Mouse (Mus musculus): Measurements from ENCODE around the gene Camsap3. TPM values are rescaled to one million over a fixed set of nuclear protein-coding genes. Genes with fewer than 3 reads are reported as not detected.
"Not testable (repeated sequence)": the region's sequence is repeated elsewhere in the genome, so short reads cannot be mapped to it uniquely, and the experiment has no call there.

Camsap3 gene
- polyA plus RNA-seq, 1 experiment from 2014 or later = 25.9 TPM

DNA sequence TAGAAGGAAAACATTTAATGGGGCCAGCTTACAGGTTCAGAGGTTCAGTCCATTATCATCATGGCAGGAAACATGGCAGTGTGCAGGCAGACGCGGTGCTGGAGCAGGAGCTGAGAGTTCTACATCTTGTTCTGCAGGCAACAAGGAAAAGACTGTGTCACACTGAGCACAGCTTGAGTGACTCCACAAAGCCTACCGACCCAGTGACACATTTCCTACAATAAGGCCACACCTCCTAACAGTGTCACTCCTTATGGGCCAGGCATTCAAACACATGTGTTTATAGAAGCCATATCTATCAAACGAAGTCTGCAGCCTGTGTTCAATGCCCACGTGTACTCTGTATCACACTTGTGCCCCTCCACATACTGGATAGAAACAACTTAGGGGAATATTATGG, 17.3 kb upstream of the Camsap3 start:
- no peaks in the 10 kb centered on the region for H3K36me3 ChIP-seq (ENCODE audit: control insufficient read depth, insufficient read depth, low read length)
- no peaks in the 10 kb centered on the region for H3K4me1 ChIP-seq (ENCODE audit: control insufficient read depth, insufficient read depth, low read length)
- no peak overlapping the region for H3K4me3 ChIP-seq (ENCODE audit: low read depth, low read length)
- ATAC-seq = no peak
- H3K9me3 ChIP-seq (replicated peaks; ENCODE audit: control insufficient read depth, low read length) = no peaks in the 10 kb centered on the region
- 93% methylated on average over 5 of the region's 5 CpGs for WGBS
- H3K27ac ChIP-seq (ENCODE audit: low read depth, low read length) = no peak overlapping the region
- H3K27me3 ChIP-seq (replicated peaks; ENCODE audit: control insufficient read depth, insufficient read depth, low read length) = no peaks in the 10 kb centered on the region
- no peak overlapping the region for H3K9ac ChIP-seq (ENCODE audit: low read length)
- no peak for DNase-seq (ENCODE audit: low spot score)
- no peak overlapping the region for H3K4me2 ChIP-seq (ENCODE audit: low read length)

DNA sequence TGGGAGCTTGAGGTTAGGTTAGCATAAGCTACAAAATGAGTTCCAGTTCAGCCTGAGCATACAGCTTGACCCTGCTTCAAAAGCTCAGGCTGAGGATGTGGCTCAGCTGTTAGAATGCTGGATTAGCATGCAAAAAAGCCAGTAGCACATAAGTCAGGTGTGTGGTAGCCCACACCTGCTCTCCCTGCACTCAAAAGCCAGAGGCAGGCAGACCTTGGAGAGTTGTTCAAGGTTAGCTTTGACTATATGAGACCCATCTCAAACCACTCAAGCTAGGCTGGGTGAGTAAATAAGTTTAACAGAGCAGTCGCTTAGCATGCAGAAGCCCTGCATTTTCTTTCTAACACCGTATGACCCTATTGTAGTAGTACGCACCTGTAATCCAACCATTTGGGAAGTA, 12.5 kb upstream of the Camsap3 start:
- Histone ChIP-seq H3K9me3 (replicated peaks; ENCODE audit: control insufficient read depth, low read length) (no peaks in the 10 kb centered on the region), H3K27ac (ENCODE audit: low read depth, low read length) (no peak overlapping the region), H3K27me3 (replicated peaks; ENCODE audit: control insufficient read depth, insufficient read depth, low read length) (no peaks in the 10 kb centered on the region), H3K9ac (ENCODE audit: low read length) (no peak overlapping the region), H3K36me3 (ENCODE audit: control insufficient read depth, insufficient read depth, low read length) (no peaks in the 10 kb centered on the region), H3K4me1 (ENCODE audit: control insufficient read depth, insufficient read depth, low read length) (no peaks in the 10 kb centered on the region), H3K4me3 (ENCODE audit: low read depth, low read length) (no peak overlapping the region), H3K4me2 (ENCODE audit: low read length) (no peak overlapping the region)
- no peak for ATAC-seq
- 90% methylated on average over 3 of the region's 3 CpGs for WGBS
- no peak for DNase-seq (ENCODE audit: low spot score)

DNA sequence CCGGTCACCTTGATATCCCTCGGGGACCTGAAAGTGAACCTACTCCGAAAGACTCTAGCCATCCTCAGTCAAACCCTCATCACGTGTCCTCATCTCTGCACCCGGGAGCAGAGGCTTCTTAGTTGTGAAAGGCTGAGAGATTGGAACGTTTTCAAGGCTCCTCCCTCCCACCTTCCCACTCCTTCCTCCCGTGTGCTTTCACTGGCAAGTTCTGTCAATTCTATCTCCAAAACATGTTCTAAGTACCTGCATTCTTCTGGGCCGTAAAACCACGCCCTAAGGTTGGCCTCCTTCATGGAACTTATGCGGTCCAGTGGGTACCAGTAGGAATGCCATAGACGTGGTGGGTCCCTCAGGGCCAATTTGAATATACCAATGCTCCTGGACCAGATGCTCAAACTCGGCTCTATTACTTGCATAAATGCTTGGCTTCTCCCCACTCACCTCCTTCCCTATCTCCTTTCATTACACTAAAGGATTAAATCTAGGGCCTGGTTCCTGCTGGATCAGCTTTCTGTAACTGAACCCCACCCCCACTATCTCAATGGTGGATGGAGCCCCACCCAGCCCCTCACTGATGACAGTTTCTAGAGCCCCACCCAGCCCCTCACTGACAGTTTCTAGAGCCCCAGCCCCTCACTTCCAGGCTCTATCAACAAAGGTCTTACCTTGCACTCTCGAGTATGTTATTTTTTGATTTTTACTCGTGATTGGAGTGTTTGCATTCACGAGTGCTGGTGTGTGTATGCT, 10.7 kb upstream of the Camsap3 start:
- no peak overlapping the region for H3K4me2 ChIP-seq (ENCODE audit: low read length)
- no peak overlapping the region for H3K9ac ChIP-seq (ENCODE audit: low read length)
- no peak for ATAC-seq
- 80% methylated on average over 15 of the region's 15 CpGs for WGBS
- H3K27me3 ChIP-seq (replicated peaks; ENCODE audit: control insufficient read depth, insufficient read depth, low read length) = no peaks in the 10 kb centered on the region
- no peak overlapping the region for H3K4me3 ChIP-seq (ENCODE audit: low read depth, low read length)
- no peaks in the 10 kb centered on the region for H3K4me1 ChIP-seq (ENCODE audit: control insufficient read depth, insufficient read depth, low read length)
- DNase-seq (ENCODE audit: low spot score) = no peak
- H3K27ac ChIP-seq (ENCODE audit: low read depth, low read length) = no peak overlapping the region
- H3K36me3 ChIP-seq (ENCODE audit: control insufficient read depth, insufficient read depth, low read length) = no peaks in the 10 kb centered on the region
- H3K9me3 ChIP-seq (replicated peaks; ENCODE audit: control insufficient read depth, low read length) = no peaks in the 10 kb centered on the region

DNA sequence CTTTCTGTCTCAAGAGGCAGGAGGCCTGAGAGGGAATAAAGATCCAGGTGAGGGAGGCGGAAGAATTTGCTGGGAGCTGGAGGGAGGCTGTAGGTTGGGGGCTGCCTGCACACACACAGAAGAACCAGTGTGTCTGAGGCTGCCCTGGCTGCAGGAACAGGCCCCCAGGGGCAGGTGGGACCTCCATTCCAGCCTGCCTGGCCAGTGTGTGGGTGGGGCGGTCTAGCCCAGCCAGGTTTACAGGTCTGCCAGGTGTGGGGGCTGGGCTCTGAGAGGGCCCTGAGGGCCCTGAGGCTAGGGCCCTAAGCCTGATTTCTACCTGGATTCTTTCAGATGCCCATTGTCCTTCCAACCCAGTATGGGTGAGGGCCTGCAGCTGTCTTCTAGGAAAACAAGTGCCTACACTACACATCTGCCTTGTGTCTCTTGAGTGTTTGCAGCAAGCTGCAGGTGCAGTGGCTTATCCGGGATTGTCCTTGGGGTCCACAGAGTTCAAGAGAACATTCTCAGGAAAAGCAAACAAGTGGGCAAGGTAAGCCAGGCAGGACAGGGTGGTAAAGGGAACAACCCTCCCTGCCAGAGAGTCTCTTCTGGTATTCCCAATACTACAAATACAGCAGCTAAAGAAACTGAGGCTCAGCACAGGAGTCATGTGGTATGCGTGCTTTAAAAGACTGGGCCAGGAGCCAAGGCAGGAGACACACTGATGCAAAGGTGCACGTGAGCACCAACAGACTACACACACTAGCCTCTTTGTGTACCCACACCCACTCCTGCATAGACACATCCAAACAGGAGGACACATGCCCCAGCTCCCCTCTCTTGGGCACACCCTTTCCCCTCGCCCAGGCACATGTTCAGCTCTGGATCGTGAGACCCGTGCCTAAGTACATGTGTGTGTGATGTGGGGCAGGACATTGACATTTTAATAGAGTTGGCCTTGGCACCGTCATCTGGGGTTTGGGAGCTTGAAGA, 7.4 kb upstream of the Camsap3 start:
- ATAC-seq (no peak), DNase-seq (ENCODE audit: low spot score) (no peak)
- H3K36me3 ChIP-seq (ENCODE audit: control insufficient read depth, insufficient read depth, low read length) = no peaks in the 10 kb centered on the region
- no peak overlapping the region for H3K27ac ChIP-seq (ENCODE audit: low read depth, low read length)
- H3K4me1 ChIP-seq (ENCODE audit: control insufficient read depth, insufficient read depth, low read length) = no peaks in the 10 kb centered on the region
- WGBS = 82% methylated on average over 9 of the region's 9 CpGs
- H3K4me2 ChIP-seq (ENCODE audit: low read length) = no peak overlapping the region
- H3K9me3 ChIP-seq (replicated peaks; ENCODE audit: control insufficient read depth, low read length) = no peaks in the 10 kb centered on the region
- H3K4me3 ChIP-seq (ENCODE audit: low read depth, low read length) = no peak overlapping the region
- no peak overlapping the region for H3K9ac ChIP-seq (ENCODE audit: low read length)
- H3K27me3 ChIP-seq (replicated peaks; ENCODE audit: control insufficient read depth, insufficient read depth, low read length) = no peaks in the 10 kb centered on the region

DNA sequence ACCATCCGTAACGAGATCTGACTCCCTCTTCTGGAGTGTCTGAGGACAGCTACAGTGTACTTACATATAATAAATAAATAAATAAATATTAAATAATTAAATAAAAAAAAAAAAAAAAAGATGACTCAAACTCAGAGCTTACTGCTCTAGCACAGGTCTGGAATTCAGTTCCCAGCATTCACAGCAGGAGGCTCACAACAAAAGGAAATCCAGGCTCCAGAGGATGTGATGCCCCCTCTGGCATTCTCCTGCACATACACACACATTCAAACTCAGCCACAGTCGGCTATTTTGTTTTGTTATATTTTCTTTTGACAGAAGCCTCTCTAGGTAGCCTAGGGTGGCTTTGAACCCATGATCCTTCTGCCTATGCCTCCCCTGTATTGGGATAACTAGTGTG, 5.1 kb upstream of the Camsap3 start:
- H3K36me3 ChIP-seq (ENCODE audit: control insufficient read depth, insufficient read depth, low read length); H3K4me1 ChIP-seq (ENCODE audit: control insufficient read depth, insufficient read depth, low read length); DNase-seq (ENCODE audit: low spot score); H3K9ac ChIP-seq (ENCODE audit: low read length); H3K4me2 ChIP-seq (ENCODE audit: low read length); H3K27ac ChIP-seq (ENCODE audit: low read depth, low read length); H3K9me3 ChIP-seq (replicated peaks; ENCODE audit: control insufficient read depth, low read length); ATAC-seq; H3K4me3 ChIP-seq (ENCODE audit: low read depth, low read length); H3K27me3 ChIP-seq (replicated peaks; ENCODE audit: control insufficient read depth, insufficient read depth, low read length): not testable (repeated sequence)
- 75% methylated on average over 1 of the region's 3 CpGs for WGBS

DNA sequence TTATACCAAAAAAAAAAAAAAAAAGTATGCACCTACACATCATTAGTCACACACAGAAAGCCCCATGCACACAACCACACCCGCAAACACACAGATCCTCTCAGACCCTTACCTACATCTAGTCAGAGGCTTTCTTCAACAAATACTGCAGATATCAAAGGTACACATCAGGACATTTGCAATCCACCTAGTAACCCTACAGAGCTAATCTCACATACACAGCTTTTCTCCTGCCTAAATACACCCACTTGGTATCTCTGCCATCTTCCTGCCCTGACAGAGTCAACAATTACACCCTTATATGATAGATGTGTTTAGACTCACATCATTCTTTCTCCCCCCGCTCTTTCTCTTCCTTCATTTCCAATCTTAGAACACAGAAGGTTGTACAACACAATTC, 641 bp upstream of the Camsap3 start:
- no peaks in the 10 kb centered on the region for H3K4me1 ChIP-seq (ENCODE audit: control insufficient read depth, insufficient read depth, low read length)
- no peaks in the 10 kb centered on the region for H3K9me3 ChIP-seq (replicated peaks; ENCODE audit: control insufficient read depth, low read length)
- H3K4me2 ChIP-seq (ENCODE audit: low read length) = no peak overlapping the region
- H3K27me3 ChIP-seq (replicated peaks; ENCODE audit: control insufficient read depth, insufficient read depth, low read length) = no peaks in the 10 kb centered on the region
- DNase-seq (ENCODE audit: low spot score) (no peak), ATAC-seq (no peak)
- 91% methylated on average over 2 of the region's 2 CpGs for WGBS
- no peak overlapping the region for H3K4me3 ChIP-seq (ENCODE audit: low read depth, low read length)
- H3K36me3 ChIP-seq (ENCODE audit: control insufficient read depth, insufficient read depth, low read length) = no peaks in the 10 kb centered on the region
- H3K27ac ChIP-seq (ENCODE audit: low read depth, low read length) = no peak overlapping the region
- no peak overlapping the region for H3K9ac ChIP-seq (ENCODE audit: low read length)

DNA sequence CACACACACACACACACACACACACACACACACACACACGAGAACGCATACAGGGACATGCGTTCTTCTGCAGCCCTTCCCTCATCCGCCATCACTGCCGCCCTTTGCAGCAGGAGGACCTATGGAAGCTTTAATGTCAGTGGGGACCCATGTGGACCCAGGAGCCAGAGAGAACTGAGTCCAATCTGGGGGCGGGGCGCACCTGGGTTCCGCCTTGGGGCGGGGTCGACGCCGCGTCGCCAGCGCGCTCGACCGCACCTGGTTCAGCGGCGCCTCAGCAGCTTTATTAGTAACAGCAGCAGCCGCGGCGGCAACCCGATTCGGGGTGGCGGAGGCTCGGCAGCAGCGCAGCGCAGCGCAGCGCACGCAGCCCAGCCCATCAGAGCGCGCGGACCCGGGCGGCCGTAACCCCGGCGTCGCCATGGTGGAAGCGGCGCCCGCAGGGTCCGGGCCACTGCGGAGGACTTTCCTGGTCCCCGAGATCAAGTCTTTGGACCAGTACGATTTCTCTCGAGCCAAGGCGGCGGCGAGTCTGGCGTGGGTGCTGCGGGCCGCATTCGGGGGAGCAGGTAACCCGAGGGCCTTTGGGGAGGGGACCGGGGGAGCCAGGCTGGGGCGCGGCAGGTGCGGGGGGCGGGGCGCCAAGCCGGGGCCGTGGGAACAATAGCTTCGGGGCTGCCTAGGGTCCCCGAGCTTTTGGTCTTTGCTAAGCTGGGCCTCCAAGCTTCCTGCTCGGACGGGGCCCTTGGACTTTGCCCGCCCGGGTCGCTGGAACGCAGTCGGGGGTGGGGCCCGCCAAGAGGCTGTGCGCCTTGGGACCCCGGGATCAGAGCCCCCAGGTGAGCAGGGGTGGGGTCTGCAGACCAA, 531 bp downstream of the Camsap3 start:
- no peaks in the 10 kb centered on the region for H3K4me1 ChIP-seq (ENCODE audit: control insufficient read depth, insufficient read depth, low read length)
- H3K4me2 ChIP-seq (ENCODE audit: low read length) = peak overlapping the region; percentile 80
- H3K4me3 ChIP-seq (ENCODE audit: low read depth, low read length) = peak overlapping the region; percentile 90
- DNase-seq (ENCODE audit: low spot score) = peak; percentile 76
- WGBS = under 1% methylated on average over 74 of the region's 77 CpGs
- H3K36me3 ChIP-seq (ENCODE audit: control insufficient read depth, insufficient read depth, low read length) = no peaks in the 10 kb centered on the region
- H3K27ac ChIP-seq (ENCODE audit: low read depth, low read length) = peak overlapping the region; percentile 80
- no peaks in the 10 kb centered on the region for H3K27me3 ChIP-seq (replicated peaks; ENCODE audit: control insufficient read depth, insufficient read depth, low read length)
- H3K9ac ChIP-seq (ENCODE audit: low read length) = peak overlapping the region; percentile 87
- H3K9me3 ChIP-seq (replicated peaks; ENCODE audit: control insufficient read depth, low read length) = no peaks in the 10 kb centered on the region
- ATAC-seq = peak; percentile 86

DNA sequence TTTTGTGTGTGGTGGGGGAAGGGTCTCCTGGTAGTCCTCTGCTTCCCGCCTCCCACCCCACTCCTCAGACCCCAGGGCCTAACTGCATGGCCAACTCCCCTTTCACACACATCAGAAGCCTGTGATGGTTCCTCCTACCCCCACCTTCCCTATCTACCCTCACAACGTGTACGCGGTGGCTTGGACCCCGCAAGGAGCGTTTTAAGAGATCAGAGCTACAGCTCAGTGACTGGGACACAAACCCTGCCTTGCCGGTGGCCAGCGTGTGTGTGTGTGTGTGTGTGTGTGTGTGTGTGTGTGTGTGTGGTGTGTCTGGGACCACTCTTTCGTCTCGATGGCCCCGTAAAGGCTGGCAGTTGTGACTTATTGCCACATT, 1.2 kb downstream of the Camsap3 start:
- WGBS = under 1% methylated on average over 11 of the region's 11 CpGs
- peak; percentile 69 for ATAC-seq
- H3K4me3 ChIP-seq (ENCODE audit: low read depth, low read length) = peak overlapping the region; percentile 90

More for the DNA sequence above, 1.2 kb downstream of the Camsap3 start:
- peak; percentile 32 for DNase-seq (ENCODE audit: low spot score)
- H3K9me3 ChIP-seq (replicated peaks; ENCODE audit: control insufficient read depth, low read length) = no peaks in the 10 kb centered on the region
- H3K27me3 ChIP-seq (replicated peaks; ENCODE audit: control insufficient read depth, insufficient read depth, low read length) = no peaks in the 10 kb centered on the region
- peak overlapping the region; percentile 87 for H3K9ac ChIP-seq (ENCODE audit: low read length)
- no peaks in the 10 kb centered on the region for H3K36me3 ChIP-seq (ENCODE audit: control insufficient read depth, insufficient read depth, low read length)
- no peaks in the 10 kb centered on the region for H3K4me1 ChIP-seq (ENCODE audit: control insufficient read depth, insufficient read depth, low read length)
- H3K4me2 ChIP-seq (ENCODE audit: low read length) = peak overlapping the region; percentile 80
- peak overlapping the region; percentile 80 for H3K27ac ChIP-seq (ENCODE audit: low read depth, low read length)

Data from forebrain, embryonic 14.5 days (tissue).